In genomic region chr9:69712714-69713525, GRCm38 (mm10) we compare ENCODE assay signal across 14 mouse cellular contexts. TPM values are rescaled to one million over a fixed set of nuclear protein-coding genes. Genes with fewer than 3 reads are reported as not detected.
DNase-seq lines count a peak whose midpoint lies in the region; ATAC-seq and TF ChIP-seq lines count a peak whose summit lies in the region.
"Had no signal": no experiment of that assay in that cellular context is flagged by ENCODE, and none has a peak within 500 bp of the region (broad histone marks: within the 10 kb centered on the region; RNA-seq: fewer than 3 reads in every experiment).

No protein-coding gene starts in this region.

- H3K4me2 ChIP-seq in hindbrain, embryonic 14.5 days (replicated peaks) = no peak overlapping the region
- 0 out of 2 replicates have a peak overlapping the region, but pooled peaks have one; percentile 4 for H3K4me2 ChIP-seq in midbrain, embryonic 14.5 days (ENCODE audit: low read length)

- no peak overlapping the region for H3K4me3 ChIP-seq in hindbrain, embryonic 14.5 days (replicated peaks; ENCODE audit: low read length)
- no peak overlapping the region for H3K4me3 ChIP-seq in midbrain, embryonic 14.5 days (replicated peaks; ENCODE audit: low read depth, low read length)
- H3K4me3 ChIP-seq in cerebellum, adult 2 months (replicated peaks; ENCODE audit: insufficient read depth, low read depth, low read length) = no peak overlapping the region
- H3K4me3 ChIP-seq: left cerebral cortex, adult 2 months had no signal

- H3K27ac ChIP-seq in hindbrain, embryonic 14.5 days = peak overlapping the region; percentile 62
- peak overlapping the region; percentile 49 for H3K27ac ChIP-seq in midbrain, embryonic 14.5 days (replicated peaks; ENCODE audit: low read depth, low read length)
- no peak overlapping the region for H3K27ac ChIP-seq in cerebellum, adult 2 months (ENCODE audit: insufficient read depth, low read length)
- H3K27ac ChIP-seq: left cerebral cortex, adult 2 months; macrophage had no signal

- no peak for TF ChIP-seq POLR2A in cerebellum, adult 2 months (IDR thresholded peaks at IDR 0.05; ENCODE audit: borderline replicate concordance, insufficient read depth, low read length)

- no peaks in the 10 kb centered on the region for H3K9me3 ChIP-seq in hindbrain, embryonic 14.5 days (ENCODE audit: control insufficient read depth, low read length)
- no peaks in the 10 kb centered on the region for H3K9me3 ChIP-seq in midbrain, embryonic 14.5 days (ENCODE audit: control insufficient read depth, low read length)

- 10% methylated on average over 12 of the region's 12 CpGs for WGBS in hindbrain, embryonic 14.5 days
- WGBS in midbrain, embryonic 14.5 days = 5% methylated on average over 12 of the region's 12 CpGs
- WGBS in cerebellum, adult 2 months = 36% methylated on average over 12 of the region's 12 CpGs

- peak; percentile 4 for DNase-seq in kidney, adult 9 months
- no peak for DNase-seq in kidney, postnatal 14 days
- DNase-seq in hindbrain, embryonic 14.5 days (ENCODE audit: low spot score) = no peak
- DNase-seq in midbrain, embryonic 14.5 days = no peak
- DNase-seq in spleen, postnatal 36 days (ENCODE audit: low spot score in 2 of 2) = no peak
- no peak for DNase-seq in cerebellum, adult 2 months
- DNase-seq in right cerebral cortex, adult 2 months (ENCODE audit: low spot score in 2 of 2) = no peak
- DNase-seq: cerebellum, adult 8-10 months; heart, postnatal 36 days; right cerebral cortex, postnatal 14 days; thymus, postnatal 36 days had no signal

- ATAC-seq in common myeloid progenitor, adult 5-6 weeks (replicated peaks; ENCODE audit: low read depth, poor library complexity, severe bottlenecking) = peak; percentile 36; the same call in 1 of the 2 replicates
- no peak for ATAC-seq in hindbrain, embryonic 14.5 days (ENCODE audit: low FRiP score)
- no peak for ATAC-seq in midbrain, embryonic 14.5 days (ENCODE audit: low FRiP score, low TSS enrichment)

- no peaks in the 10 kb centered on the region for H3K4me1 ChIP-seq in hindbrain, embryonic 14.5 days (replicated peaks; ENCODE audit: control insufficient read depth, insufficient read depth, low read length)
- H3K4me1 ChIP-seq in midbrain, embryonic 14.5 days (ENCODE audit: control insufficient read depth, insufficient read depth, low read length) = peaks cover 15% of the 10 kb centered on the region; the same call in 1 of the 2 replicates
- no peaks in the 10 kb centered on the region for H3K4me1 ChIP-seq in cerebellum, adult 2 months (ENCODE audit: control insufficient read depth, insufficient read depth, low read length)

- TF ChIP-seq CTCF in cerebellum, adult 2 months (IDR thresholded peaks at IDR 0.05; ENCODE audit: borderline replicate concordance, insufficient read depth, low read depth, low read length) = no peak

- H3K36me3 ChIP-seq in hindbrain, embryonic 14.5 days (replicated peaks; ENCODE audit: control insufficient read depth, insufficient read depth) = no peaks in the 10 kb centered on the region
- no peaks in the 10 kb centered on the region for H3K36me3 ChIP-seq in midbrain, embryonic 14.5 days (ENCODE audit: control insufficient read depth, insufficient read depth, low read length)

- H3K27me3 ChIP-seq in hindbrain, embryonic 14.5 days (ENCODE audit: control insufficient read depth, insufficient read depth, low read length) = 0 out of 2 replicates have a peak, but pooled peaks cover 5% of the 10 kb centered on the region
- peaks cover 3% of the 10 kb centered on the region; the same call in 1 of the 2 replicates for H3K27me3 ChIP-seq in midbrain, embryonic 14.5 days (ENCODE audit: control insufficient read depth, insufficient read depth, low read length)
- H3K27me3 ChIP-seq in cerebellum, adult 2 months (ENCODE audit: control insufficient read depth, insufficient read depth, low read length) = peaks cover 3% of the 10 kb centered on the region; the same call in 1 of the 2 replicates

- H3K9ac ChIP-seq in hindbrain, embryonic 14.5 days = no peak overlapping the region
- H3K9ac ChIP-seq in midbrain, embryonic 14.5 days (replicated peaks; ENCODE audit: low read length) = no peak overlapping the region

RNA-seq across cellular contexts. Expression of gene Foxb1, which starts 47.8 kb away (rescaled TPM):
- total RNA-seq in common myeloid progenitor, adult 5-6 weeks (2017) = not detected in 2 replicates
- polyA plus RNA-seq in hindbrain, embryonic 14.5 days (2014; fragmentation: Nextera tagmentation; extraction: Ambion mirVana) = 5.2 and 6.1 TPM in 2 replicates
- 9.9 and 10.7 TPM in 2 replicates for polyA plus RNA-seq in midbrain, embryonic 14.5 days (2014; fragmentation: Nextera tagmentation; extraction: Ambion mirVana)
- 1.00 and 1.2 TPM in 2 replicates for polyA plus RNA-seq in cerebellum, adult 2 months (2012; rRNA removed)
- total RNA-seq: heart, postnatal 36 days; left cerebral cortex, adult 2 months had no signal
- polyA plus RNA-seq: macrophage had no signal
